Mouse (Mus musculus) spleen, embryonic (tissue): Measurements from ENCODE around the gene Ism2.
"Not testable (repeated sequence)": the region's sequence is repeated elsewhere in the genome, so short reads cannot be mapped to it uniquely, and the experiment has no call there.

Source experiments
- CTCF ChIA-PET: fragments of 350-600 bp; sonication (Branson Sonifier 250); formaldehyde crosslinking; loops from one replicate; lab custom pipeline; 2022; lab: Charles Lee

The Ism2 gene

GRCm38 (mm10) chr12:87299657-87300440 is at the start of gene Ism2:
TSS of gene Ism2 (minus strand) at chr12:87299705.
- CTCF ChIA-PET: no interaction called here

GRCm38 (mm10) chr12:87348029-87348428 is 48.5 kb upstream of the Ism2 start:
- CTCF ChIA-PET: no interaction called here

GRCm38 (mm10) chr12:87347511-87347910 is 48.0 kb upstream of the Ism2 start:
- CTCF ChIA-PET: no interaction called here

- CTCF ChIA-PET: no interaction called here
Measured at GRCm38 (mm10) chr12:87343084-87343605, 43.6 kb upstream of the Ism2 start.

- CTCF ChIA-PET: no interaction called here
Measured at GRCm38 (mm10) chr12:87338082-87338481, 38.6 kb upstream of the Ism2 start.

- CTCF ChIA-PET: no interaction called here
Measured at GRCm38 (mm10) chr12:87334886-87335285, 35.4 kb upstream of the Ism2 start.

GRCm38 (mm10) chr12:87333794-87334193 is 34.3 kb upstream of the Ism2 start:
- CTCF ChIA-PET: no interaction called here

GRCm38 (mm10) chr12:87332511-87332910 is 33.0 kb upstream of the Ism2 start:
- CTCF ChIA-PET: interaction anchor here (0.6 kb wide), 1 partner anchor 334 kb away, joined by 3 read pairs; no protein-coding TSS in a partner anchor

GRCm38 (mm10) chr12:87331908-87332307 is 32.4 kb upstream of the Ism2 start:
- CTCF ChIA-PET: interaction anchor here (0.6 kb wide), 1 partner anchor 1053 kb away, joined by 3 read pairs; no protein-coding TSS in a partner anchor

- CTCF ChIA-PET: no interaction called here
Measured at GRCm38 (mm10) chr12:87331053-87331456, 31.6 kb upstream of the Ism2 start.

- CTCF ChIA-PET: no interaction called here
Measured at GRCm38 (mm10) chr12:87330213-87330612, 30.7 kb upstream of the Ism2 start.

GRCm38 (mm10) chr12:87328025-87328424 is 28.5 kb upstream of the Ism2 start:
- CTCF ChIA-PET: interaction anchor here (0.6 to 0.7 kb wide), 2 partner anchors 12 to 294 kb away, joined by 3 to 5 read pairs; no protein-coding TSS in a partner anchor

- CTCF ChIA-PET: interaction anchor here (0.6 kb wide), 1 partner anchor 12 kb away, joined by 3 read pairs; no protein-coding TSS in a partner anchor
Measured at GRCm38 (mm10) chr12:87327610-87328009, 28.1 kb upstream of the Ism2 start.

GRCm38 (mm10) chr12:87325452-87325851 is 25.9 kb upstream of the Ism2 start:
- CTCF ChIA-PET: no interaction called here

- CTCF ChIA-PET: no interaction called here
Measured at GRCm38 (mm10) chr12:87319229-87319628, 19.7 kb upstream of the Ism2 start.

GRCm38 (mm10) chr12:87317951-87318350 is 18.4 kb upstream of the Ism2 start:
- CTCF ChIA-PET: no interaction called here

GRCm38 (mm10) chr12:87313098-87313497 is 13.6 kb upstream of the Ism2 start:
- CTCF ChIA-PET: no interaction called here

- CTCF ChIA-PET: not testable (repeated sequence)
Measured at GRCm38 (mm10) chr12:87306584-87306844, 7.0 kb upstream of the Ism2 start.

- CTCF ChIA-PET: no interaction called here
Measured at GRCm38 (mm10) chr12:87305767-87306583, 6.5 kb upstream of the Ism2 start.

- CTCF ChIA-PET: no interaction called here
Measured at GRCm38 (mm10) chr12:87301189-87301588, 1.7 kb upstream of the Ism2 start.

GRCm38 (mm10) chr12:87300441-87300690 is 861 bp upstream of the Ism2 start:
- CTCF ChIA-PET: no interaction called here

- CTCF ChIA-PET: no interaction called here
Measured at GRCm38 (mm10) chr12:87299037-87299656, 358 bp downstream of the Ism2 start.
